Mouse (Mus musculus): ENCODE data around the gene Kmo. TPM values are rescaled to one million over a fixed set of nuclear protein-coding genes. Genes with fewer than 3 reads are reported as not detected.

Gene Kmo
- 0.37 and 0.51 TPM in 2 replicates for polyA plus RNA-seq (2016; fragmentation: Nextera tagmentation; extraction: Ambion mirVana)

DNA sequence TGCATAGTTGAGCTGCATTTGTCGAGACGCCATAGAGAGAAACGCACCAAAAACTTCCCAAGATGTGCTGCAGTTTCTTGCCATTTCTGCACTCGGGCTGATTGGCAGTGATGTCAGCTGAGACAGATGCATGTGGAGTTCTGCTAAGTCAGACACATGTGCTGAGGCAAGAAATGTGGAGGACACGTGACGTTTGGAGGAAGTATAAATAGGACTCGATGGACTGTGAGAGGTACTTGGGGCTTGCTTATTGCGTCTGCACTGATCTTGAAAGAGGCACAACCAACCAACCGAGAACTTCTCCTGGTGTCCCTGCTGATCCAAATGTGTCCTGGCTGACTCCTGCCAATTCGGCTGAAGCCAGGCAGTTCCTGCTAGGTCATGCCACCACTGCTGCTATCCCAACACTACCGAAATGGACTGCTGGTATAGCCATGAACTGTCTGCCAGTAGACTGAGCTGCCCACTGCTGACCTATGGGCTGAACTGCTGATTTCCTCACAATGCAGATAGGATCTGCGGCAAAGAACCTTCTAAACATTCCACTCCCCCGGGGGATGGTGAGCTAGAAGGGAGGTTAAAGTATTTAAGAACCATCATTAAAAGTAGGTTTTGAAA is at the start of gene Kmo:
Kmo (plus strand) TSS at position 568 of the 618 bp plus-strand sequence.
- WGBS, result 93% methylated on average over 13 of the region's 13 CpGs
- H3K36me3 ChIP-seq, result peaks cover 19% of the 10 kb centered on the region
- H3K4me3 ChIP-seq, result no peak within 1 kb of the TSS
- no peak within 1 kb of the TSS for H3K9ac ChIP-seq
- no peak for ATAC-seq (ENCODE audit: insufficient number of reproducible peaks, insufficient read depth, low FRiP score, low TSS enrichment)
- H3K27me3 ChIP-seq, result no peaks in the 10 kb centered on the region
- H3K9me3 ChIP-seq, result no peaks in the 10 kb centered on the region
- peaks cover 7% of the 10 kb centered on the region for H3K4me1 ChIP-seq
- no peak within 1 kb of the TSS for H3K4me2 ChIP-seq (replicated peaks)
- no peak within 1 kb of the TSS for H3K27ac ChIP-seq

DNA sequence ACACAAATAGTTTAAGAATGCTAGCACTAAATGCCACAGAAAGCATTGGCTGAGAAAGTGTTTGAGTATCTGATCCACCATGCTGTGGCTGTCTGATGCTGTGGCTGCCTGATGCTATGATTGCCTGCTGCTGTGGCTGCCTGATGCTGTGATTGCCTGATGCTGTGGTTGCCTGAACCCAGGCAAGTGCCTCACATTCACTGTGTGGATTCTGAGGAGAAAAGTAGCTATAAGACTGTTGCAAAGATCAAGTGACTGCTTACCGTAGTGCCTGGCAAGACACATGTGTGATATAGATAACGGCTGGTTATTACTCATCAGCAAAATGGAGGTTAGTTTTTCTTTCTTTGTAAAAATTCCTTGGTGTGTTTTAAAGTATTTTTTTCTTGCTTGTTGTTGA is 46.1 kb upstream of the Kmo start:
- ATAC-seq (ENCODE audit: insufficient number of reproducible peaks, insufficient read depth, low FRiP score, low TSS enrichment), result no peak
- H3K4me1 ChIP-seq, result no peaks in the 10 kb centered on the region
- no peak overlapping the region for H3K27ac ChIP-seq
- H3K9me3 ChIP-seq, result no peaks in the 10 kb centered on the region
- H3K9ac ChIP-seq, result no peak overlapping the region
- no peaks in the 10 kb centered on the region for H3K36me3 ChIP-seq
- H3K4me3 ChIP-seq, result no peak overlapping the region
- 79% methylated on average over 2 of the region's 2 CpGs for WGBS
- no peak overlapping the region for H3K4me2 ChIP-seq (replicated peaks)
- H3K27me3 ChIP-seq, result no peaks in the 10 kb centered on the region

DNA sequence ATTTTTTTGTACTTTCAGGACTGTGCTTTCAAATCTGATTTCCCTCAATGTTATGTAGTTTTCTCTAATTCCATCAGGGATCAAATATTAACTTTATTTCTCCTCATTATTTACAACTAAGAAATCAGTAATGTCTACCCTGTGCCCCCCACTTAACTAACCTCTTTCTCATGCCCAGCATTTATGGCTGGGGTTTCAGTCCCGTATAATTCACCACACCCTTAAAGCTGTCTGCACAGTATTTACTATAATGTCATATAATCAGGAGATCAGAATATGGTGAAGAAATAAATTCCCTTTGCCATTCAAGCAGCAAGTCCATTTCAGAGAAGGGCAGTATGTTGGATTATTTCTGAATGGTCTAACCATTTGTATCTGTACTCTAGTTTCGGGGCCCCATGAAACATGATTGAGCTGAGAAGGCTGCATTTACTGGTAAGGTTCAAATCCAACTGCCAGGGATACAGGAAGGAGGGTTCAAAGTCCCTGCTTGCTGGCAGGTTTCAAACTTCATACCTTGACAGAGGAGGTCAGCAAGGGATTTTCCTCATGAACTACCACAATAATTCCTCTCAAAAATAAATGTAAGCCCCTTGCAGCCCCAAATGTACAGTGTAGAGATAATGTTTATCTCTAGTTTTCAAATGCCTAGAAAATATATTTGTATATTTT is 41.6 kb upstream of the Kmo start:
- Histone ChIP-seq H3K4me1 (no peaks in the 10 kb centered on the region), H3K4me3 (no peak overlapping the region), H3K9ac (no peak overlapping the region), H3K9me3 (no peaks in the 10 kb centered on the region), H3K27me3 (no peaks in the 10 kb centered on the region), H3K27ac (no peak overlapping the region), H3K4me2 (replicated peaks) (no peak overlapping the region), H3K36me3 (no peaks in the 10 kb centered on the region)
- ATAC-seq (ENCODE audit: insufficient number of reproducible peaks, insufficient read depth, low FRiP score, low TSS enrichment), result no peak
- whole genome bisulfite sequencing, result 82% methylated on average over 2 of the region's 2 CpGs

GRCm38 (mm10) chr1:175579598-175580235 is 40.5 kb upstream of the Kmo start:
- no peak for ATAC-seq (ENCODE audit: insufficient number of reproducible peaks, insufficient read depth, low FRiP score, low TSS enrichment)
- H3K4me3 ChIP-seq, result no peak overlapping the region
- no peak overlapping the region for H3K27ac ChIP-seq
- no peak overlapping the region for H3K9ac ChIP-seq
- no peaks in the 10 kb centered on the region for H3K36me3 ChIP-seq
- no peak overlapping the region for H3K4me2 ChIP-seq (replicated peaks)
- 83% methylated on average over 9 of the region's 9 CpGs for WGBS
- H3K9me3 ChIP-seq, result no peaks in the 10 kb centered on the region
- H3K4me1 ChIP-seq, result no peaks in the 10 kb centered on the region
- H3K27me3 ChIP-seq, result no peaks in the 10 kb centered on the region

- ATAC-seq (ENCODE audit: insufficient number of reproducible peaks, insufficient read depth, low FRiP score, low TSS enrichment), result no peak
- H3K36me3 ChIP-seq, result no peaks in the 10 kb centered on the region
- H3K4me2 ChIP-seq (replicated peaks), result no peak overlapping the region
- no peaks in the 10 kb centered on the region for H3K9me3 ChIP-seq
- H3K27ac ChIP-seq, result no peak overlapping the region
- WGBS, result 89% methylated on average over 7 of the region's 7 CpGs
- H3K4me1 ChIP-seq, result no peaks in the 10 kb centered on the region
- H3K27me3 ChIP-seq, result no peaks in the 10 kb centered on the region
- H3K4me3 ChIP-seq, result no peak overlapping the region
- H3K9ac ChIP-seq, result no peak overlapping the region
These were observed 39.8 kb upstream of the Kmo start for GRCm38 (mm10) chr1:175580346-175580745.

GRCm38 (mm10) chr1:175582799-175583198 is 37.4 kb upstream of the Kmo start:
- Histone ChIP-seq H3K4me1 (no peaks in the 10 kb centered on the region), H3K9me3 (no peaks in the 10 kb centered on the region), H3K4me2 (replicated peaks) (no peak overlapping the region), H3K9ac (no peak overlapping the region), H3K36me3 (no peaks in the 10 kb centered on the region), H3K4me3 (no peak overlapping the region), H3K27ac (no peak overlapping the region), H3K27me3 (no peaks in the 10 kb centered on the region)
- no peak for ATAC-seq (ENCODE audit: insufficient number of reproducible peaks, insufficient read depth, low FRiP score, low TSS enrichment)
- 84% methylated on average over 4 of the region's 4 CpGs for WGBS

DNA sequence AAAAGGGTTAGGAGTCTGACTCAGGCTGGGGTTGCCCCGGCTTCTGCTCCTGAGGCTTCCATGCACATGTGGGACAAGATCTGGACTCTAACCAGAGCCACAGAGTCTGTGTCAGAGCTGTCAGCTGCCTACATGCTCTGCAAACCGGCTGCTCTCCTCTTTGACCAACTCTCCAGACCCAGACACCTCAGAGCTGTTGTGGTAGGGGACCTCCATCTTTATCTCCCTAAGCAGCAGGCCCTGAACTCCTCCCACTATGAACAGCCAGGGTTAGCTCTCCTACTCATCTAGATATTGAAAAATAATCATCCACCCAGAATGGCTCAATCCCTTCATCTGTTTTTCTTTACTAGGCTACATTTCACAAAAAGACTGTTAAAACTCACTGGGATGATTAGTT is 34.9 kb upstream of the Kmo start:
- Histone ChIP-seq H3K36me3 (no peaks in the 10 kb centered on the region), H3K9me3 (no peaks in the 10 kb centered on the region), H3K4me1 (no peaks in the 10 kb centered on the region), H3K4me2 (replicated peaks) (no peak overlapping the region), H3K9ac (no peak overlapping the region), H3K27ac (no peak overlapping the region), H3K4me3 (no peak overlapping the region), H3K27me3 (no peaks in the 10 kb centered on the region)
- 71% methylated on average over 2 of the region's 2 CpGs for WGBS
- no peak for ATAC-seq (ENCODE audit: insufficient number of reproducible peaks, insufficient read depth, low FRiP score, low TSS enrichment)

DNA sequence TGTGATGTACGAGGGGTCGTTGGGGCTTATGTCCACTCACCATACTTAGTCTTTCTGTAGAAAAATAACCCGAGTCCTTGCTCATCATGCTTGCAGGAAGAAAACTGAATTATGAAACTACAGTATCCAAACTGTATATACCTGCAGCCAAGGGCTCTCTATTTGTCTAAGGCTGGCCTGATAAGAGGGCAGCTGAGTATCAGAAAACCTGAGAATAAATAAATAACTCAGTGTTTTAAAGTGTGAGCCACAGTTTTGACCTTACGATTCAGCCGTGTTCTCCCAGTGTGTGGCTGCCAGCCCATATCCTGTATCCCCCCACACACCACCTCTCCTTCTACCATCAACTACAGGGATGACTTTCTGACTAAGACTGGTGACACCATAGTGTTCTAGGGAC is 33.5 kb upstream of the Kmo start:
- 78% methylated on average over 5 of the region's 5 CpGs for WGBS
- H3K36me3 ChIP-seq, result no peaks in the 10 kb centered on the region
- no peaks in the 10 kb centered on the region for H3K4me1 ChIP-seq
- no peaks in the 10 kb centered on the region for H3K9me3 ChIP-seq
- H3K4me2 ChIP-seq (replicated peaks), result no peak overlapping the region
- no peak overlapping the region for H3K9ac ChIP-seq
- no peak overlapping the region for H3K4me3 ChIP-seq
- ATAC-seq (ENCODE audit: insufficient number of reproducible peaks, insufficient read depth, low FRiP score, low TSS enrichment), result no peak
- H3K27me3 ChIP-seq, result no peaks in the 10 kb centered on the region
- no peak overlapping the region for H3K27ac ChIP-seq

DNA sequence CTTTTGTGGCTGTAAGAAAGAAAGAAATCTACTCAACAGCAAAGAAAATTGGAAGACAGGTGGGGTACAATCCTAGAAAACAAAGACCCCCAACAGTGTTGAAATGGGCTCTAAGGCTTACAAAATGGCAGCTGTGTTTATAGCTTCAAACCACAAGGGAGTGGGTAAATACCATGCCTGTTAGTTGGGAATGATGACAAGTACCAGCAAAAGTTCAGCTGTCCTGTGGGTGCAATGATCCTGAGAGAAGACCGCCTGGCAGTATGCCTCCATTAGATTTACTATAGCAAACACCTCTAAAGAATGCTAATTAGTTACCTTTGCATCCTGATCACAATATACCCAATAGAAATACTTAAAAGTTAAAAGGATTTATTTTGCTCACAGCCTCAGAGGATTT is 27.3 kb upstream of the Kmo start:
- H3K4me3 ChIP-seq, result no peak overlapping the region
- no peak overlapping the region for H3K27ac ChIP-seq
- no peaks in the 10 kb centered on the region for H3K36me3 ChIP-seq
- H3K4me2 ChIP-seq (replicated peaks), result no peak overlapping the region
- no peak for ATAC-seq (ENCODE audit: insufficient number of reproducible peaks, insufficient read depth, low FRiP score, low TSS enrichment)
- WGBS, result 80% methylated on average over 1 of the region's 1 CpGs
- no peaks in the 10 kb centered on the region for H3K9me3 ChIP-seq
- H3K4me1 ChIP-seq, result no peaks in the 10 kb centered on the region
- no peaks in the 10 kb centered on the region for H3K27me3 ChIP-seq
- H3K9ac ChIP-seq, result no peak overlapping the region

- Histone ChIP-seq H3K4me2 (replicated peaks) (no peak overlapping the region), H3K9me3 (no peaks in the 10 kb centered on the region), H3K4me1 (no peaks in the 10 kb centered on the region), H3K27ac (no peak overlapping the region), H3K27me3 (no peaks in the 10 kb centered on the region), H3K9ac (no peak overlapping the region), H3K36me3 (peaks cover 41% of the 10 kb centered on the region), H3K4me3 (no peak overlapping the region)
- WGBS, result 87% methylated on average over 11 of the region's 11 CpGs
- no peak for ATAC-seq (ENCODE audit: insufficient number of reproducible peaks, insufficient read depth, low FRiP score, low TSS enrichment)
These were observed 17.9 kb upstream of the Kmo start for GRCm38 (mm10) chr1:175602231-175602630.

DNA sequence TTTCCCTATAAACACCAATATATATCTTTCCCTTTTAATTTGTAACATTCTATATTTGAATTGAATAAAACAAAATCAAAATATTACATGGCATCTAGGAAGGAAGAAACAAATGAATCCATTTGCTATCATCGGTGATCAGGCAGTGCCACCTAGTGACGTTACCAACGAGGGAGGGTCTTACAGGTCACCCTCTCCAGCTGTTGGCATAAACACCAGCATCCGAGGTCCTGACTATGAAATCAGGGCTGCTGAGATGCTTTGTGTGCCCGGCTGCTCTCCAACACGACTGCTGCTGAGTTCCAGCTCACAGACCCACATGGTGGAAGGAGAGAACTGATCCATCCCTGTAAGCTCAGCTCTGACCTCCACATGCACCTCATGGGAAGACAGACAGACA is 16.8 kb upstream of the Kmo start:
- peaks cover 53% of the 10 kb centered on the region for H3K36me3 ChIP-seq
- no peak overlapping the region for H3K9ac ChIP-seq
- H3K4me2 ChIP-seq (replicated peaks), result no peak overlapping the region
- WGBS, result 68% methylated on average over 6 of the region's 6 CpGs
- H3K4me3 ChIP-seq, result no peak overlapping the region
- H3K4me1 ChIP-seq, result no peaks in the 10 kb centered on the region
- no peak for ATAC-seq (ENCODE audit: insufficient number of reproducible peaks, insufficient read depth, low FRiP score, low TSS enrichment)
- no peak overlapping the region for H3K27ac ChIP-seq
- H3K27me3 ChIP-seq, result no peaks in the 10 kb centered on the region
- no peaks in the 10 kb centered on the region for H3K9me3 ChIP-seq

DNA sequence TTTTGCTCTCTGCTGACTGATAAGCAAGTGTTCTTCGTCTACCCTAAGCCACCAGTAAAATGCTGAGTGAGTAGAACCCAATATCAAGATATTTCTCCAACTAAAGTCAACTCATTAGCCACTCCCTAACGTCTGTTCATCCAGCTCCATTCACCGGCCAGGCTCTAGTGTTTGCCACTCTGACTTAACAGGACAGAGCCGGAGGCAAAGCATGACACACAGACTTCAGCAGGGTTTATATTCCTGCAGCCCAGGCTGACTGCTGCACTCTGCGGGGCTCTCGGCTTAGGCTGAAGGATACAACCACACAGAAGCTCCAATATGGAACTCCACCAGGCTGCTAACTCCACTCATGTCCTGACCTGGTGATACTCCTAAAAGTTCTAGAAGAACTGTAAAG is 12.9 kb upstream of the Kmo start:
- no peak overlapping the region for H3K4me3 ChIP-seq
- no peaks in the 10 kb centered on the region for H3K4me1 ChIP-seq
- WGBS, result 95% methylated on average over 6 of the region's 6 CpGs
- H3K27me3 ChIP-seq, result no peaks in the 10 kb centered on the region
- H3K27ac ChIP-seq, result no peak overlapping the region
- H3K36me3 ChIP-seq, result peaks cover 64% of the 10 kb centered on the region
- no peak for ATAC-seq (ENCODE audit: insufficient number of reproducible peaks, insufficient read depth, low FRiP score, low TSS enrichment)
- H3K9me3 ChIP-seq, result no peaks in the 10 kb centered on the region
- no peak overlapping the region for H3K9ac ChIP-seq
- H3K4me2 ChIP-seq (replicated peaks), result no peak overlapping the region
